Mouse (Mus musculus) hindbrain, embryonic 11.5 days (tissue): ENCODE measurements around the gene Top2b. TPM values are rescaled to one million over a fixed set of nuclear protein-coding genes. Genes with fewer than 3 reads are reported as not detected.

ENCODE experiments used
- ATAC-seq: fragments of 200-750 bp; cut with Nextera tagmentation; 2 replicates; pipeline ENCODE4 v1.8.0; 2017; ENCODE audit warnings: mild to moderate bottlenecking, moderate TSS enrichment, moderate library complexity; ENCODE audit not compliant: low FRiP score
- DNase-seq: peaks from one replicate; pipeline ENCODE4 v3.0.0-alpha.2; 2015; ENCODE audit warnings: low spot score
- H3K27ac ChIP-seq: fragments of 300-500 bp; sonication (generic); 2 replicates; pipeline ENCODE4 v1.5.1; 2014; ENCODE audit warnings: mild to moderate bottlenecking, low read depth, low read length
- H3K27me3 ChIP-seq: fragments of 300-500 bp; sonication (generic); 2 replicates; pipeline ENCODE4 v1.6.1; 2014; ENCODE audit warnings: mild to moderate bottlenecking, low read length, moderate library complexity, mixed read lengths; ENCODE audit not compliant: control insufficient read depth, insufficient read depth
- H3K36me3 ChIP-seq: fragments of 300-500 bp; sonication (generic); 2 replicates; pipeline ENCODE4 v1.6.1; 2014; ENCODE audit warnings: mild to moderate bottlenecking, low read length, moderate library complexity, mixed read lengths; ENCODE audit not compliant: control insufficient read depth, insufficient read depth
- H3K4me1 ChIP-seq: fragments of 300-500 bp; sonication (generic); replicated peaks from 2 replicates; pipeline ENCODE4 v1.6.1; 2014; ENCODE audit warnings: low read length, mixed read lengths; ENCODE audit not compliant: control insufficient read depth, insufficient read depth
- H3K4me2 ChIP-seq: fragments of 300-500 bp; sonication (generic); replicated peaks from 2 replicates; pipeline ENCODE4 v1.6.1; 2014; ENCODE audit warnings: mild to moderate bottlenecking, low read depth, low read length
- H3K4me3 ChIP-seq: fragments of 300-500 bp; sonication (generic); 2 replicates; pipeline ENCODE4 v1.5.1; 2014; ENCODE audit warnings: low read depth, low read length
- H3K9ac ChIP-seq: fragments of 300-500 bp; sonication (generic); 2 replicates; pipeline ENCODE4 v1.6.1; 2014; ENCODE audit warnings: low read depth, low read length
- H3K9me3 ChIP-seq: fragments of 300-500 bp; sonication (generic); 2 replicates; pipeline ENCODE4 v1.6.1; 2016; ENCODE audit warnings: low read length; ENCODE audit not compliant: control insufficient read depth
- whole genome bisulfite sequencing: fragments of 180-500 bp; shearing (Covaris S2); extraction: QIAGEN DNeasy Blood & Tissue Kit; methylation state at CpG from one replicate; pipeline ENCODE4 v1.1.7; 2014; 5-methylcytosine and 5-hydroxymethylcytosine counted together
- polyA plus RNA-seq: library from polyadenylated mRNA; unstranded; fragments of >200 nt; fragmentation: Nextera tagmentation; extraction: Ambion mirVana; gene quantifications from 2 replicates; pipeline ENCODE4 v1.2.1, GENCODE M21; 2014

Top2b gene
- polyA plus RNA-seq, 1 experiment from 2014 or later = 137 TPM

GRCm38 (mm10) chr14:16434396-16435171 lies 69.6 kb downstream of the Top2b start:
- 45% methylated on average over 3 of the region's 3 CpGs for WGBS
- H3K9ac ChIP-seq = no peak overlapping the region

GRCm38 (mm10) chr14:16437386-16437785 lies 72.4 kb downstream of the Top2b start:
- H3K27me3 ChIP-seq = no peaks in the 10 kb centered on the region
- no peak for DNase-seq
- H3K4me3 ChIP-seq = no peak overlapping the region
- H3K9ac ChIP-seq = no peak overlapping the region
- H3K4me1 ChIP-seq = no peaks in the 10 kb centered on the region
- WGBS = 95% methylated on average over 4 of the region's 4 CpGs
- ATAC-seq = no peak
- H3K27ac ChIP-seq = no peak overlapping the region
- H3K4me2 ChIP-seq = no peak overlapping the region
- no peaks in the 10 kb centered on the region for H3K9me3 ChIP-seq
- no peaks in the 10 kb centered on the region for H3K36me3 ChIP-seq

More at GRCm38 (mm10) chr14:16434396-16435171, 69.6 kb downstream of the Top2b start:
- peak; percentile 76 for DNase-seq
- no peaks in the 10 kb centered on the region for H3K9me3 ChIP-seq
- H3K27ac ChIP-seq = no peak overlapping the region
- H3K4me3 ChIP-seq = no peak overlapping the region
- ATAC-seq = peak; percentile 49
- H3K4me2 ChIP-seq = no peak overlapping the region
- H3K4me1 ChIP-seq = no peaks in the 10 kb centered on the region
- H3K36me3 ChIP-seq = no peaks in the 10 kb centered on the region
- H3K27me3 ChIP-seq = no peaks in the 10 kb centered on the region

- ATAC-seq (peak; percentile 44), DNase-seq (no peak)
- WGBS = 82% methylated on average over 6 of the region's 6 CpGs
- no peak overlapping the region for H3K4me2 ChIP-seq
- no peaks in the 10 kb centered on the region for H3K36me3 ChIP-seq
- no peaks in the 10 kb centered on the region for H3K4me1 ChIP-seq
- 0 out of 2 replicates have a peak overlapping the region, but pooled peaks have one; percentile 17 for H3K27ac ChIP-seq
- no peak overlapping the region for H3K4me3 ChIP-seq
- H3K9me3 ChIP-seq = no peaks in the 10 kb centered on the region
- no peaks in the 10 kb centered on the region for H3K27me3 ChIP-seq
- H3K9ac ChIP-seq = no peak overlapping the region
These were observed 74.6 kb downstream of the Top2b start for GRCm38 (mm10) chr14:16439385-16440126.

- H3K9me3 ChIP-seq = no peaks in the 10 kb centered on the region
- DNase-seq = no peak
- 84% methylated on average over 4 of the region's 4 CpGs for WGBS
- no peaks in the 10 kb centered on the region for H3K36me3 ChIP-seq
- no peak overlapping the region for H3K4me3 ChIP-seq
- no peak for ATAC-seq
- no peak overlapping the region for H3K27ac ChIP-seq
- no peaks in the 10 kb centered on the region for H3K4me1 ChIP-seq
- H3K27me3 ChIP-seq = no peaks in the 10 kb centered on the region
- H3K9ac ChIP-seq = no peak overlapping the region
- no peak overlapping the region for H3K4me2 ChIP-seq
These were observed 79.9 kb downstream of the Top2b start for GRCm38 (mm10) chr14:16444859-16445258.

GRCm38 (mm10) chr14:16447587-16447986 lies 82.6 kb downstream of the Top2b start:
- Histone ChIP-seq H3K27me3 (no peaks in the 10 kb centered on the region), H3K4me1 (no peaks in the 10 kb centered on the region), H3K9me3 (no peaks in the 10 kb centered on the region), H3K27ac (no peak overlapping the region), H3K4me3 (no peak overlapping the region), H3K9ac (no peak overlapping the region), H3K36me3 (no peaks in the 10 kb centered on the region), H3K4me2 (no peak overlapping the region)
- DNase-seq (peak; percentile 59), ATAC-seq (peak; percentile 75)
- 41% methylated on average over 3 of the region's 3 CpGs for WGBS

GRCm38 (mm10) chr14:16448269-16448987 lies 83.4 kb downstream of the Top2b start:
- whole genome bisulfite sequencing = 69% methylated on average over 4 of the region's 4 CpGs

GRCm38 (mm10) chr14:16478606-16479323 lies 113.8 kb downstream of the Top2b start:
- no peak for DNase-seq
- Histone ChIP-seq H3K36me3 (no peaks in the 10 kb centered on the region), H3K9me3 (no peaks in the 10 kb centered on the region), H3K4me1 (no peaks in the 10 kb centered on the region), H3K4me2 (no peak overlapping the region), H3K4me3 (no peak overlapping the region), H3K27ac (no peak overlapping the region), H3K9ac (no peak overlapping the region), H3K27me3 (no peaks in the 10 kb centered on the region)
- 96% methylated on average over 1 of the region's 1 CpGs for WGBS
- no peak for ATAC-seq

More at GRCm38 (mm10) chr14:16448269-16448987, 83.4 kb downstream of the Top2b start:
- Histone ChIP-seq H3K27ac (no peak overlapping the region), H3K4me3 (no peak overlapping the region), H3K36me3 (no peaks in the 10 kb centered on the region), H3K9ac (no peak overlapping the region), H3K9me3 (no peaks in the 10 kb centered on the region), H3K4me2 (no peak overlapping the region), H3K4me1 (no peaks in the 10 kb centered on the region), H3K27me3 (no peaks in the 10 kb centered on the region)
- DNase-seq = no peak
- ATAC-seq = peak; percentile 59

- Histone ChIP-seq H3K9me3 (no peaks in the 10 kb centered on the region), H3K4me1 (no peaks in the 10 kb centered on the region), H3K4me3 (no peak overlapping the region), H3K27ac (no peak overlapping the region), H3K36me3 (no peaks in the 10 kb centered on the region), H3K9ac (no peak overlapping the region), H3K27me3 (no peaks in the 10 kb centered on the region), H3K4me2 (no peak overlapping the region)
- DNase-seq (no peak), ATAC-seq (no peak)
- WGBS = 87% methylated on average over 2 of the region's 2 CpGs
These were observed 114.5 kb downstream of the Top2b start for GRCm38 (mm10) chr14:16479521-16479920.
